Mouse (Mus musculus): ENCODE measurements around the gene Hist1h2af.

Gene Hist1h2af

DNA sequence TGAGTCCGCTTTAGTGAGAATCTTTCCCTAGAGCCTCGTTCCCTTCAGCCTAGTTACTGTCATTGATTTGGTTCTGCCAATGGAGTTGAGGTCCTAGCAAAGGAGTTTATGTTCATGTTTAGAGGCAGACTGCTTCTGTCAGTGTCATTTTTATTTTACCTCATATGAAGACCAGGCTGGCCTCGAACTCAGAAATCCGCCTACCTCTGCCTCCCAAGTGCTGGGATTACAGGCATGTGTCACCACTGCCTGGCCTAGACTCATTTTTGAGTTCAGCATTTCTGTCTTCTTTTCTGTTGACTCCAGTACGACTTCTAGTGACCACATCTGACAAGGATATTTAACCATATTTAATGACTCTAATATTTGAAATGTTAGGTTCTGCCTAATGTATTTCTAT lies 18.4 kb upstream of the Hist1h2af start:
- CTCF ChIA-PET: interaction anchor here (0.6 kb wide), 1 partner anchor 79 kb away, joined by 5 read pairs; no protein-coding TSS in a partner anchor

GRCm38 (mm10) chr13:23515826-23516620 lies 17.7 kb upstream of the Hist1h2af start:
- CTCF ChIA-PET: interaction anchor here (0.6 kb wide), 1 partner anchor 80 kb away, joined by 5 read pairs; no protein-coding TSS in a partner anchor

GRCm38 (mm10) chr13:23516822-23517602 lies 16.7 kb upstream of the Hist1h2af start:
- CTCF ChIA-PET: interaction anchor here (0.6 to 0.9 kb wide), 2 partner anchors 24 to 80 kb away, joined by 3 to 5 read pairs; no protein-coding TSS in a partner anchor

DNA sequence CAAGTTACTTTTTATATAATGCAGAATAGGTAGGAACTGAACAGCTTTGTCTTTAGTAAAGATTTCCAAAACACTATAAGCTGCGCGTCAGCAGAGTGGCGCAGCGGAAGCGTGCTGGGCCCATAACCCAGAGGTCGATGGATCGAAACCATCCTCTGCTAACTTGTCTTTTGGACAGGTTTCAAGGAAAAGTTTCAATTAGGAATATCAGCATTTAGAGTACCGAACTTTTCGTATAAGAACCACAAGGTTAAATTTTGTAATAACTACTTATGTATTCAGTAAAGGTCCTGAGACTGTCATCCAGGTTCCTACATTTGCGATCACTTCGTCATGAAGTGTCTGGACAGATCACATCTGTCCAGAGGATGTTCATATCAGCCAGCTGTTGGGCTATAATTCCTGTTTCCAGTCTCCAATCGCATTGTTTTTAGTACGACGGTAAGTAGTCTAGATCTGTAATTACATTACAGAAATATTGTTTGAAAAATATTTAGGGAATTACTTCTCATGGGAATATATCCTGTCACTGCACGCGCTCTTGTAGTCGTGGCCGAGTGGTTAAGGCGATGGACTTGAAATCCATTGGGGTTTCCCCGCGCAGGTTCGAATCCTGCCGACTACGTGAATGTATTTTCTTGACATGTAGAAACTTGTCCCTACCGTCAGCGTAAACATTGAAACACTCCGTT lies 16.0 kb upstream of the Hist1h2af start:
- CTCF ChIA-PET: interaction anchor here (0.6 to 0.9 kb wide), 2 partner anchors 23 to 87 kb away, joined by 5 read pairs; no protein-coding TSS in a partner anchor

GRCm38 (mm10) chr13:23518295-23518603 lies 15.5 kb upstream of the Hist1h2af start:
- CTCF ChIA-PET: interaction anchor here (0.6 kb wide), 1 partner anchor 87 kb away, joined by 5 read pairs; no protein-coding TSS in a partner anchor

GRCm38 (mm10) chr13:23518885-23519284 lies 14.8 kb upstream of the Hist1h2af start:
- CTCF ChIA-PET: no interaction called here

GRCm38 (mm10) chr13:23519416-23519815 lies 14.3 kb upstream of the Hist1h2af start:
- CTCF ChIA-PET: interaction anchor here (0.8 to 1.0 kb wide), 2 partner anchors 83 to 95 kb away, joined by 3 read pairs; no protein-coding TSS in a partner anchor

GRCm38 (mm10) chr13:23521703-23522102 lies 12.0 kb upstream of the Hist1h2af start:
- CTCF ChIA-PET: no interaction called here

DNA sequence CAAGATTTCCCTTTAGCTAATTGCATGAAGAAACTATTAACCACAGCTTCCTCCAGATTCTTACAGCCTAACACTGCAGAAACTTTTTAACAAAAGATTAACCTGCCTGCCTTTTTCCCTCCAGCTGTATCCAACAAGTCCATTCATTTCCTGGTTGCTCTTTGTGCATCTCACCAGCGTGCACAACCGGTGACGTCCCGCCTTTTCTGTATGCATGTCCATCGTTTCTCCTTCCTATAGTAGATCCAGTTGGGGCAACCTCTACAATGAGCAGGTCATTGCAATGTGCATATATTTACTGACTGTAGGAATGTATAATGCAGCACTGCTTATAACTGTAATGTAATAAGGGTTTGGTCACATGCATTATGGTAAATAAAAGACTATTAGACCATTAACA lies 9.7 kb upstream of the Hist1h2af start:
- CTCF ChIA-PET: interaction anchor here (0.7 kb wide), 1 partner anchor 79 kb away, joined by 3 read pairs; no protein-coding TSS in a partner anchor

DNA sequence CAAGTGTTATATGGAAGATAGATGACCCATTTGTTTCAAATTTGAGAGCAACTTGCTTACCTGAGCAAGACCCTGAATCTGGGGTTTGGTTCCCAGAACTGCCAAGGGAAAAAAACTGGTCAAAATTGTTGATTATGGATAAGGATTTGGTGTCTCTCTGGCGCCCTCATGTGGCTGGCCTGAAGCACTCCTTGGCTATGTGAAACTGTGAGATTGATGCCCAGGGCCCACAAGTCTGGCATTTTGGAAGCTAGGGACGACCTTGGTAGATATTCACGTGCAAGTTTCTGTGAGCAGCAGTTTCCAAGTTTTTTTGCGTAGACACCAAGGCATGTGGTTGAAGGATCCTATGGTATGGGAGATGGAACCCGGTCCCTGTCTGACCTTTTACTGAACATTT lies 9.1 kb upstream of the Hist1h2af start:
- CTCF ChIA-PET: interaction anchor here (0.6 to 0.7 kb wide), 3 partner anchors 16 to 1777 kb away, joined by 4 read pairs; no protein-coding TSS in a partner anchor

- CTCF ChIA-PET: interaction anchor here (0.6 kb wide), 1 partner anchor 20 kb away, joined by 4 read pairs; no protein-coding TSS in a partner anchor
These were observed 7.8 kb upstream of the Hist1h2af start for GRCm38 (mm10) chr13:23525901-23526300.

- CTCF ChIA-PET: no interaction called here
These were observed 7.4 kb upstream of the Hist1h2af start for GRCm38 (mm10) chr13:23526312-23526711.

DNA sequence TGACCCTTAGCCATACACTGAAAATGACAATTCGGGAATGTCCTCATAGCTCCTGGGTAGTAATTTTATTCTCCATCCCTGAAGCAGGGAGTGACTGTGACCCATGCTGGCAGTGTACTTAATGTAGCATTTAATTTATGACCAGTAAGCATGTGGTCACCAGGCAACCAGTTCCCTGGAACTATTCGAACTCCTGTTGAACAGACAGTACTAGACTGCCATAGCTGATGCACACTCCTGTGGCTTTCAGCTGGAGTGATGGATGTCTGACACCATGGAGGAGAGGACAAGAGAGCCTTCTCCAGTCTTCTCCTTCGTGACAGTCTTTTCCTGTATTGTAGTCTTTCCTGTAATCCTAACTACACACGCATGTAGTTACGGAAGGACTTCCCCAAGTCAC lies 4.7 kb upstream of the Hist1h2af start:
- CTCF ChIA-PET: interaction anchor here (0.5 kb wide), 1 partner anchor 96 kb away, joined by 4 read pairs; no protein-coding TSS in a partner anchor

- CTCF ChIA-PET: no interaction called here
These were observed 4.1 kb upstream of the Hist1h2af start for GRCm38 (mm10) chr13:23529480-23530165.

DNA sequence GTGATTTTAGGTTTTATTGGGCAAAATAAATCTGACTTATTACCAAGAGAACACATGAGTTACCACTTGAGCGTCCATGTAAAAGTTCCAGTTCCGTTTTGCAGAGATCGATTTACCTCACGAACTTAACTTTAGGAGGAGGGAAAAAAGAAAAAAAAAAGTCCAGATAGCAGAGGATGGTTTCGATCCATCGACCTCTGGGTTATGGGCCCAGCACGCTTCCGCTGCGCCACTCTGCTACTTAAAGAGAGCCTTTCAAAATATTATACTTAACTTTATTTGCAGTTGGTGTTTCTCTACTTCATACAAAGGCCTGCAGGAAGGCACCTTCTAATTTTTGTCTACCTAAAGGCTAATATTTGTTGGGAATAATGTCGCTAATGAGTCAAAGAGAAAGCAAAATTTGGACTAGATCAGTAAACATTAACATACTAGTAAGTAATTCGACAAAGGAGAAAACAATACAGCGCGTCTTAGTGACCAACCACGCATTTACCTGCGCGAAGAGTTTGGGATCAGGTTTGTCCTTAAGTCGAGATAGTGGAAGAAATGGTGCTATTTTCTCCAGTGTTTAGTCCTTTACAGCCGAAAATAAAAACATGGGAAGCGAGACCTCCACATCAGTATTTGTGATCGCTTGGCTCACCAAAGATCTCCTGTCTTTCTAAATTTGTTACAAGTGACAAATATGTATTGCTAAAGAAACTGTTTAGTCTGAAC lies 3.4 kb upstream of the Hist1h2af start:
- CTCF ChIA-PET: no interaction called here

DNA sequence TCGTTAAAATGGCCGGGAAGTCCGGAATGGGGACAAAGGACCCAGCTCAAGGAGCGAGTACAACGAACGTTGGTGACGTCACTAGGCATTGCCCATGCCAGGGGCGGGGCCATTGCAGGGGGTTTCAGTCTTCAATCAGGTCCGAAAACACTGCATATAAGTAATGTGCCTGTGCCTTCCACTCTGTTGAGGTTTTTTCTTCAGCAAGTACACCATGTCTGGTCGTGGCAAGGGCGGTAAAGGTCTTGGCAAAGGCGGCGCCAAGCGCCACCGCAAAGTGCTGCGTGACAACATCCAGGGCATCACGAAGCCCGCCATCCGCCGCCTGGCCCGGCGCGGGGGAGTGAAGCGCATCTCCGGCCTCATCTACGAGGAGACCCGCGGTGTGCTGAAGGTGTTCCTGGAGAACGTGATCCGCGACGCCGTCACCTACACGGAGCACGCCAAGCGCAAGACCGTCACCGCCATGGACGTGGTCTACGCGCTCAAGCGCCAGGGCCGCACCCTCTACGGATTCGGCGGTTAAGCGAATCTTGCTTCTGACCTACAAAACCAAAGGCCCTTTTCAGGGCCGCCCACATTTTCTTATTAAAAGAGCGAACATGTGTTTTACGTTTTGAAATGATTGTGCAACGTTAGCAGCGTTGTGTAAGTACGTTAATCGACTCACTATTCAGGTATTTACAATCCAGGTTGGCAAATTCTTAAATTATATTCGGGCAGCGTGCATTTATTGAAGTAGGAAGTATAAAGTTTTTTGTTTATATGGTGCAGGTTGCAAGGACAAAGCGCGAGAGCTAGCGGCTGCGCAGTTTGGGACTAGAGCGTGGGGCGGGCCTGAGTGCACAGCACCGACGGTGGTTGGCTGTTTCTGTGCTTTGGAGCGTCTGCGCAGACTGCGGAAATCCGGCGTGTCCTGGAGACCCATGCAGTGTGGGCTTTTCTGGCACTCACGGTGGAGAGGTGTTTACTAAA lies 2.5 kb upstream of the Hist1h2af start, which contains the start of gene Hist1h4h:
Hist1h4h (plus strand) TSS at position 150 of the 975 bp plus-strand sequence.
- CTCF ChIA-PET: no interaction called here

GRCm38 (mm10) chr13:23532262-23533075 lies 1.2 kb upstream of the Hist1h2af start:
- CTCF ChIA-PET: no interaction called here
